Mouse (Mus musculus): ENCODE results near the gene Cxcl16. TPM values are rescaled to one million over a fixed set of nuclear protein-coding genes. Genes with fewer than 3 reads are reported as not detected.

Cxcl16 gene
- polyA plus RNA-seq (2015; fragmentation: Nextera tagmentation; extraction: Ambion mirVana), result 2.9 and 3.2 TPM in 2 replicates

DNA sequence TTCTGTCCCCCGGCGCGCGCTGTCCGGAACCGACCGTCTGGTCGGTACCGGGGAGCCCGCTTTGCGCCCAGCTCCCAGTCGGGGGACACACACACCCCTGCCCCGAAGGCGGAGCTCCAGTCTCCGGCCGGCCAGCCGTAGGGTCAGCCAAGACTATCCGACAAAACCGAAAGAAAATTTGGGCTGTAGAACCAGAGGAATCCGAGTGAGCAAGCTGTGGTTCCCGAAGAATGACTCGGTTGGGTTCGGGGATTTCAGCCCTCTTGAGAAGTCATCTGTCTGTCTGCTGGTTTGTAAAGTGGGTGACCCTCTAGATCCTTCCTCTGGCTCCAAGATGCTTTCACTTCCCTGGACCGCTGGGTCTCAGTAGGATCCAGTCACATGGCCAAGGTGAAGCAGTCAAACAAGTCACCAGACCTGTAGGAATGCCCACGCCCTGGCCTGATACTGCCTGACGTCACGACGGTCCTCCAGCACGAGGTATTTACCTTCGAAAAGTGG, at the start of gene Cxcl16:
TSS of gene Cxcl16 (minus strand) at position 384 of the 501 bp plus-strand sequence.

DNA sequence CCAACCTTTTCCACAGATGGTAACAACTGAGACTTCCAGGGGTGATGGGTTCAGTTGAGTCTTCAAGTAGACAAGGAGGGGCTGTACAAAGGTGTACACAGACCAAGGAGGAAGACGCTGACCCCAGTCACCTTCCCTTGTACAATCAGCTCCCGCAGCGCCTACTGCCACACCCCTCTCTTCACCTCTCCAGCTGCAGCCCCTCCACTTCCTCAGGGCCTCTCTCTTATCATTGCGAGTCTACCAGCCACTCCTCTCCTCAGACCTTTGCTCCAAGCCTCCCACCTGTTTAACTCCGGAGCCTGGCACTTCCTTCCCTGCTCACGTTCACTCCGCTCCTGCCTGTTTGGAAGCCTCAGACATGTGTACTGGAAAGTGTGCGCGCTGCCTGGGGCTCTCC, 45.2 kb upstream of the Cxcl16 start, which contains the start of gene Tm4sf5:
TSS of gene Tm4sf5 (plus strand) at position 275 of the 400 bp plus-strand sequence.

DNA sequence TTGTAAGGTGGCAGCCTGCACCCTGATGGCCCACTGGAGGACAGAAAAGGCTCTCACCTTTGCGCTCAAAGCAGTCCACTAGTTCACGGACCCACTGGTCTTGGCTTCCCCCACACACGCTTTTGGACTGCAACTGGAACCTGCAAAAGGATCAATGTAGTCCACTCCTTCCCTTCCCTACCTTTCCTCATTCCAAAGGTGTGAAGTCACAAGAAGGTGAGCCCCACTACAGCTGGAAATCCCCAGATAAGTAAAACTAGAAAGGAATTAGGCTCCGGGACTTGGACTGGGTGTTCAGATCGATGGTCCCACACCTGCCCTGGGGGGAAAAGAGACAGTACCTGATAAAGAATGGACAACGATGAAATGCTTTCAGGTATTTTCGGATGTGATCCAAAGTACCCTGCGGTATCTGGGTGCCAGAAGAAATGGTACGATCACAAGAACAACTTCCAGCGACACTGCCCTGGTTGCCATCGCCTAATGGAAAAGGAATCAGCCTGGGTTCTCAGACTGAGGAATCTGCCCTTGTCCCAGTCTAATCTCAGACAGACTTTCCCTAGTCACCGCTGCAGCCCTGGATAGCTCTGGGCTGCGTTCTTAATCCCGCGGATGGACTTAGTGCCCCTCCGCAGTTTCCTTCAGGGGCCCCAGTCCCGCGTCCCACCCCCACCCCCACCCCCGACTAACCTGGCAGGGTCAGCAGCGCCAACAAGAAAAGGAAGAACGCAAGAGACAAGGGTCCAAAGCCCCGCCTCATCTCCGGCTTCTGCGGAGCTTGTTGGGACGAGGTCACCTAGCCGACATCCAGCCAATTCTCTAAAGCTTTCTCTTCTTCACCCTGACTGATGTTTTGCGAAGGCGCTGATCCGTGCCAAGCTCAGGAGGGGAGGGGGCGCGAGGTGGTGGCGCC, 840 bp downstream of the Cxcl16 start, which contains the start of gene Zmynd15:
TSS of gene Zmynd15 (plus strand) at position 746 of the 913 bp plus-strand sequence.

DNA sequence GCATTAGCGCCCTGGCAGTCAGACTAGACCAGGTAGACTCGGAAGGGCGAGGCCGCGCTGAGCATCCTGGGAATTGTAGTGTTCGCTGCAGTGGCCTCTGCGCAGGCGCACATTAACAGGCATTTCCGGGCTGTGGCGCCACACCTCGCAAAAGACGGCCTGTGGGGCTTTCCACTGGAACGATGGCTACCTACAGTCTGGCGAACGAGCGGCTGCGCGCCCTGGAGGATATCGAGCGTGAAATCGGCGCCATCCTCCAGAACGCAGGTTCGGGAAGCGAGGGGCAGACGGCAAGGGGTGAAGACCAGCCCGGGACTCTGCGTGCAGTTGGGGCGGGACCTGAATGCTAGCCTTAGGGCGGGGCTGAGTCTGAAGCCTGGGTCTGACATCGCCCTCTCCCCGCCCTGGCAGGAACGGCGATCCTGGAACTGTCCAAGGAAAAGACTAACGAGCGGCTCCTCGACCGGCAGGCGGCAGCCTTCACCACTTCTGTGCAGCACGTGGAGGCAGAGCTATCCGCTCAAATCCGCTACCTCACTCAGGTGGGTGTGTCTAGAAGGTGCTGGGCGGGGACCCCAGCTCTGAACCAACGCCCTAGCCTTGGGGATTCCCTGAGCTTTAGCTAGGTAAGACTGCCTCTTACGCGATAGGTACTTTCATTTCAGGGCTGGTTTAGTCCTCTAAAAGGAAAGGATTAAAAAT, 7.8 kb downstream of the Cxcl16 start, which contains the start of gene Med11:
TSS of gene Med11 (plus strand) at position 123 of the 702 bp plus-strand sequence.

DNA sequence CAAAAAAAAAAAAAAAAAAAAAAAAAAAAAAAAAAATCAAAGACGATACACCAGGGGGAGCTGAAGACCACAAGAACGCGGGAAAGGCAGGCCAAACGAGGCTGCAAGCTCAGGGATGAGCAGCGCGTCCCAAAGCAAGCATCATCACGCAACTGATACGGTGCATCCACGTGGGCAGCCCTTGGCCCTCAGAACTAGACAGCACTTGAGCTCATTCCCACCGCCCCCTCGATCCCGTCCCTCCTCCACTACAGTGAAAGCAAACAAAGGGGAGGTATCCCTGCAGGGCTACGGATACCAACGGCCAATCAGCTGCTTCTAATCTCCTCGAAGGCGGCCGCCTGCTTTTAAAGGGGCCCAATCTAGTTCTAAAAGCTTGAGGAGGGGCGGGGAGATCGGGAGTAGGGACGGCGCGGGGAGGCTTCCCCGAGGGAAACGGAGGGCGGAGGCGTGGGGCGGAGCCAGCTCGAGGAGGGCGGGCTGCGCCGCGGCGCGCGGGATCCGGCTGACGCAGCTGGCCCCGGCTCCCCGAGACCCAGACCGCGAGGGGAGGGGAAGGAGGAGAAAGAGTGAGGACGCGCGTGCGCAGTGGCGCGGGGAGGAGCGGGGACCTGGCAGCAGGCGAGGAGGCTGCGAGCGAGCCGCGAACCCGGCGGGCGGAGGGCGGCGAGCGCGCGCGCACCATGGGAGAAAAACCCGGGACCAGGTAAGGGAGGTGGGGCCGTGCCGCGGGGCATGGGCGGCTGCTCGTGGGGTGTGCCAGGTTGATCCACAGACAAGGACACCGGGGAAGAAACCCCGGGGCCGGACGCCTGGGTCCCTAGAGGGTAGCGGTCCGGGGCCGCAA, 27.5 kb downstream of the Cxcl16 start, which contains the start of gene Arrb2:
TSS of gene Arrb2 (plus strand) at position 588 of the 847 bp plus-strand sequence.

DNA sequence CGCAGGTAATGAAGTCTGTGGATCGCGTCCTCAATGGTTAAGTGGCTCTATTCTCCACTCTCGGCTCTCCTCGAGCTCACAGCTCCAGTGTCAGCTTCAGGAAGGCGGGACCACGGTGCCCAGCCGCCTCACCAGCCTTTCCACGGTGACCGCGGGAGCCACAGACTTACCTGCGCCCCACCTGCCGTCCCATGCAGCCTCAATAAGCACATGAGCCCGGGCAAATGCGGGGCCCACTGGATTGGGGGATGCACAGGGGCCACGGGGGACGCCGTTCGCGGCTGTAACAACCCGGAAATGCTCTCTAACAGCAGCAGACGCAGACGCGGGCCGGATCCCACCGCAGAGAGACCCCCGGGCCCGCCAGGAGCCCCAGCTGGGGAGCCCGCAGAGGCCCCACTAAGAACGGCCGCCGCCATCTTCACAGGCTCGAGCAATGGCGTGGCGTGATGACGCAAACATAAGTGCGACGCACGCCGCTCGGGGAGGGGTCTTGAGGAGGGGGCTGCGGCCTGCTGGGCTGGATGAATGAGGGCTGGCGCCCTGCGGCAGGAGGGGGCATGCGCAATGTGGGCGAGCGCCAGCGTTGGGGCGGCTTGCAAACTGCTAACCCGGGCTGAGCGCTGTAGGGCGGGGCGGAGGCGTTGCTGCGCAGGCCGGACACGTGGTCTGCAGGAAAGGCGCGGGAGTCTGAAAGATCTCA, 50.0 kb downstream of the Cxcl16 start, which contains the start of gene Pelp1:
TSS of gene Pelp1 (minus strand) at position 438 of the 703 bp plus-strand sequence.

Small RNA genes lying within 50 kb of the gene (microRNA-seq; reads per million reads assigned to microRNA genes)
- 0 reads per million in 2 experiments for gene Mir7115

Other genes starting within 250 kb of the Cxcl16 start
- gene Slc16a11, start 247.2 kb downstream of the Cxcl16 start, polyA plus RNA-seq (2015; fragmentation: Nextera tagmentation; extraction: Ambion mirVana), result 0.37 and 0.59 TPM in 2 replicates
- gene Slc16a13, start 238.9 kb downstream of the Cxcl16 start, polyA plus RNA-seq (2015; fragmentation: Nextera tagmentation; extraction: Ambion mirVana), result 1.3 and 2.4 TPM in 2 replicates
- gene Bcl6b, start 230.2 kb downstream of the Cxcl16 start, polyA plus RNA-seq (2015; fragmentation: Nextera tagmentation; extraction: Ambion mirVana), result 6.5 and 8.3 TPM in 2 replicates
- 70.9 and 85.5 TPM in 2 replicates for gene 0610010K14Rik, start 222.1 kb downstream of the Cxcl16 start, polyA plus RNA-seq (2015; fragmentation: Nextera tagmentation; extraction: Ambion mirVana)
- 6.0 and 7.6 TPM in 2 replicates for gene Gm21988, start 220.2 kb downstream of the Cxcl16 start, polyA plus RNA-seq (2015; fragmentation: Nextera tagmentation; extraction: Ambion mirVana)
- gene Rnasek, start 220.1 kb downstream of the Cxcl16 start, polyA plus RNA-seq (2015; fragmentation: Nextera tagmentation; extraction: Ambion mirVana), result 228 and 235 TPM in 2 replicates
- gene Alox12, start 204.6 kb downstream of the Cxcl16 start, polyA plus RNA-seq (2015; fragmentation: Nextera tagmentation; extraction: Ambion mirVana), result 0.91 and 1.7 TPM in 2 replicates
- gene Alox12e, start 137.4 kb downstream of the Cxcl16 start, polyA plus RNA-seq (2015; fragmentation: Nextera tagmentation; extraction: Ambion mirVana), result 0.21 and 0.27 TPM in 2 replicates
- 0.08 and 0.12 TPM in 2 replicates for gene Alox15, start 108.0 kb downstream of the Cxcl16 start, polyA plus RNA-seq (2015; fragmentation: Nextera tagmentation; extraction: Ambion mirVana)
- 11.7 and 12.6 TPM in 2 replicates for gene Pelp1, start 50.0 kb downstream of the Cxcl16 start, polyA plus RNA-seq (2015; fragmentation: Nextera tagmentation; extraction: Ambion mirVana)
- gene Arrb2, start 27.3 kb downstream of the Cxcl16 start, polyA plus RNA-seq (2015; fragmentation: Nextera tagmentation; extraction: Ambion mirVana), result 8.7 and 12.3 TPM in 2 replicates
- 13.6 and 16.3 TPM in 2 replicates for gene Med11, start 8.1 kb downstream of the Cxcl16 start, polyA plus RNA-seq (2015; fragmentation: Nextera tagmentation; extraction: Ambion mirVana)
- 0.30 and 0.38 TPM in 2 replicates for gene Zmynd15, start 551 bp downstream of the Cxcl16 start, polyA plus RNA-seq (2015; fragmentation: Nextera tagmentation; extraction: Ambion mirVana)
- gene Tm4sf5, start 45.3 kb upstream of the Cxcl16 start, polyA plus RNA-seq (2015; fragmentation: Nextera tagmentation; extraction: Ambion mirVana), result not detected in 2 replicates
- 0.31 and 0.34 TPM in 2 replicates for gene Vmo1, start 54.6 kb upstream of the Cxcl16 start, polyA plus RNA-seq (2015; fragmentation: Nextera tagmentation; extraction: Ambion mirVana)
- gene Gltpd2, start 59.2 kb upstream of the Cxcl16 start, polyA plus RNA-seq (2015; fragmentation: Nextera tagmentation; extraction: Ambion mirVana), result 0.15 and 0.44 TPM in 2 replicates
- gene Psmb6, start 65.4 kb upstream of the Cxcl16 start, polyA plus RNA-seq (2015; fragmentation: Nextera tagmentation; extraction: Ambion mirVana), result 671 and 694 TPM in 2 replicates
- not detected in 2 replicates for gene Gm40193, start 73.0 kb upstream of the Cxcl16 start, polyA plus RNA-seq (2015; fragmentation: Nextera tagmentation; extraction: Ambion mirVana)
- 8.9 and 9.1 TPM in 2 replicates for gene Pld2, start 80.1 kb upstream of the Cxcl16 start, polyA plus RNA-seq (2015; fragmentation: Nextera tagmentation; extraction: Ambion mirVana)
- 7.8 and 8.1 TPM in 2 replicates for gene Mink1, start 102.9 kb upstream of the Cxcl16 start, polyA plus RNA-seq (2015; fragmentation: Nextera tagmentation; extraction: Ambion mirVana)
- gene 4930544D05Rik, start 155.9 kb upstream of the Cxcl16 start, polyA plus RNA-seq (2015; fragmentation: Nextera tagmentation; extraction: Ambion mirVana), result 0.22 and 0.44 TPM in 2 replicates
- 2.9 and 3.8 TPM in 2 replicates for gene Chrne, start 159.2 kb upstream of the Cxcl16 start, polyA plus RNA-seq (2015; fragmentation: Nextera tagmentation; extraction: Ambion mirVana)
- gene Gp1ba, start 179.1 kb upstream of the Cxcl16 start, polyA plus RNA-seq (2015; fragmentation: Nextera tagmentation; extraction: Ambion mirVana), result 0.21 and 0.37 TPM in 2 replicates
- 69.4 and 70.9 TPM in 2 replicates for gene Rnf167, start 187.3 kb upstream of the Cxcl16 start, polyA plus RNA-seq (2015; fragmentation: Nextera tagmentation; extraction: Ambion mirVana)
- 302 and 335 TPM in 2 replicates for gene Slc25a11, start 187.5 kb upstream of the Cxcl16 start, polyA plus RNA-seq (2015; fragmentation: Nextera tagmentation; extraction: Ambion mirVana)
- 813 and 1,027 TPM in 2 replicates for gene Pfn1, start 194.7 kb upstream of the Cxcl16 start, polyA plus RNA-seq (2015; fragmentation: Nextera tagmentation; extraction: Ambion mirVana)
- gene Eno3, start 197.2 kb upstream of the Cxcl16 start, polyA plus RNA-seq (2015; fragmentation: Nextera tagmentation; extraction: Ambion mirVana), result 4,370 and 4,803 TPM in 2 replicates
- 197 and 208 TPM in 2 replicates for gene Spag7, start 209.4 kb upstream of the Cxcl16 start, polyA plus RNA-seq (2015; fragmentation: Nextera tagmentation; extraction: Ambion mirVana)
- 8.7 and 9.3 TPM in 2 replicates for gene Camta2, start 228.1 kb upstream of the Cxcl16 start, polyA plus RNA-seq (2015; fragmentation: Nextera tagmentation; extraction: Ambion mirVana)
- 3.9 and 6.0 TPM in 2 replicates for gene Inca1, start 240.2 kb upstream of the Cxcl16 start, polyA plus RNA-seq (2015; fragmentation: Nextera tagmentation; extraction: Ambion mirVana)
- 4.0 and 4.5 TPM in 2 replicates for gene Kif1c, start 240.6 kb upstream of the Cxcl16 start, polyA plus RNA-seq (2015; fragmentation: Nextera tagmentation; extraction: Ambion mirVana)

All from skeletal muscle tissue, postnatal 0 days (tissue).